Mouse (Mus musculus) kidney, adult 8-10 months (tissue): ENCODE measurements around the gene Htr1f.

ENCODE experiments used
- DNase-seq, 2 experiments: peaks; one replicate each; pipeline ENCODE4 v3.0.0; 2022

The Htr1f gene

DNA sequence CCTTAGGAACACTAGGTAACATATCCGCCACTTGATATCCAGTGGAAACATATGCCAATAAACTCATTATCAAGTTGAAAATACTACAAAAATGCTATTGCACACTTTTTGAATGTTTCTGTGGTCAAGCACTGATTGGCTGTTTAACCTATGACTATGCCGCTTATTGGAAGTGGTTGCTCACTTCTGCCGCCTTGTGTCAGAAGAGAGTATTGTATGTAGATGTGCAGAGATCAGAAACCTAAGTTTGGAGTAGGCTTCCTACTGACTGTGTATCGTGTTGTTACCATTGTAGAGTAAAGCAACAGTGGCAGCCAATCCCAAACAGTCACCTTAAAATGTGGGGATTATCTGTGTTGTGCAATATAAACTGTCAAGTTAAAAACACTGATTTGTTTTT is 144.0 kb downstream of the Htr1f start:
- no peak for DNase-seq

DNA sequence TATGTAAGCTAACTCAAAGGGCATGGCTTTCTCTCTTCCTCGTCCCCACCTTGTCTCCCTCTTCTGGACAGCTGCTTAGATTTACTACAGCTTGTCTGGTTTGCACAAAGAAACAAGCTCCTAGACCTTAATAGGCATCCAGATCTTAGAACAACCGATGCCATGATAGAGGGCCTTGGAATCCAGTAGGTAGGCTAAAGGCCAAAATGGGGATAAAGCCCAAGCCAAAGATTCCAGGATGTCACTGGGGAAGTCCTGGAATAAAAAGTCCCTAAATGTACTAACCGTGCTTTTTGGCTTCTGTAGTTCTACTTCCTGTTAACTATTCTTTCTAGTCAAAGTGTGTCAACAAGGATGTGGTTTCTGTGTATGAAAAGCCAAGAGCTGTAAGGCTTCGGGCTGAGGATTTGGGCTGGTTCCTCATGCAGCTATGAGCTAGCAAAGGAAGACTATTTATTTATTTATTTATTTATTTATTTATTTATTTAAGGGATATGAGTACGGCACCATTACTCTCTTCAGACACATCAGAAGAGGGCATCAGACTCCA is 163.9 kb downstream of the Htr1f start:
- no peak for DNase-seq

DNA sequence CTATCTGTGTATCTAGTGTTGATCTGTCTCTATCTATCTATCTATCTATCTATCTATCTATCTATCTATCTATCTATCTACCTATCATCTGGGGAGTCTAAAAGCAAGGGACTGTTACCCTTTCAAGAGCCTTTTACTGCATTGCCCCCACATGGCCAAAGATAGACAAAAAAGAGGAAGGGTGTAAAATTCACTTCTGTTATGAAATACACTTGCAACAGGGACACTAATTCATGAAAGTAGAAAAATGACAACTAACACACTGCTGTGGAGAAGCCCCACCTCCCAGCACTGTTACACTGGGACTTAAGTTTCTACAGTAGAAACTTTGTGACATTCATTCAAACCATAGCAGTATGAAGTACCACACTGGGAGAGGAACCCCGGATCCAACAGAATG is 170.9 kb downstream of the Htr1f start:
- no peak for DNase-seq

DNA sequence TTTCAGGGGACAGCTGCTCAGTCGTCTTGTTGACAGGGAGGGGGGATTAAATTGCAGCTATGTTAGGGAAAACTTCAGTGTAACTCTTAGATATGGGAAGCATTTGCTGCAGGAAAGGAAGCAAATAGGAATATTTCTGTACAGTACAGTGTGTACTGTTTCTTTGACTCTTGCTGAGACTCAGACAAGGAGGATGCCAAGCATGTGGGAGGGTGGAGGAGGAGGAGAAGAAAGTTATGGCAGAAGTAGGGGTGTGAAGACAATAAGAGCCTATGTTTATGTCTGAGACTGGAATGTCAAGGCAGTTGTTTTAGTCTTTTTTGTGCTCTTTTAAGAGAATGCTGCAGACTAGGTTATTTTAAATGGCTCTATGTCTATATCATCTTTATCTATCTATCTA is 171.6 kb downstream of the Htr1f start:
- no peak for DNase-seq

DNA sequence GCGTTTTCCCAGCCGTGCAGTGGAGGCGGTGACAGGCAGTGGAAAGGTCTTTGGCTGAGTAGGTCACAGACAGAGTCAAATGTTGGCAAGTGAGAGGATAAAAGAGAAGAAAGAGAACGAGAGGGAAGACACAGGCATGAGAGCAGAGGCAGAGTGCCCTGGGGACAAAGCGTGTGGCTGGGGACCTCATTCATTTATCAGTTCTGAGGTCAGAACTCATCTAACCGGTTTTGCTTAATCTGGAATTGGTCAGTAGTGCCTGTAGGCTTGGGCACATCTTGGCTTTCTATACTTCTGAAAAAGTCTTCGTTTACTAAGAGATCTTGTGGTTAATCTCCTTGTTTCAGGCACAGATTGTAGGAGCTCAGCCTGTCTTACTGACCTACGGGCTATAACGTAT is 182.2 kb downstream of the Htr1f start:
- DNase-seq = no peak

DNA sequence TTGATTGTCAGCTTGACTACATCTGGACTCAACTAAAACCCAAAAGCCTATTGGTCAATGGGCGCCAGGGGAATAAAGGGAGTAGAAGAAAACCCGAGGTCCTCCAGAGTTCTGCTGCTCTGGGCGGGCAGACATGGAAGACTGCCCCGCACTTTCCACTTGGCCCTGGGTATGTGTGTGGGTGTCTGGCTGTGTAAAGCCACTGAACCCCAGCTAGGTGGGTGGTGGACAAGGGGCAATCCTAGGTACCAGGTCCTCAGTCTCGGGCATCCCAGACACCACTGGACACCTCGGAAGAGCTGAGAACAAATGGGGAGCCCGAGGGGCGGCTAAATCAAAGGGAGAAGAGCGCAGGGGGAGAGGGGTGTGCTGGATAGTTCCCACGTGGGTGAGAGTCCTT is 196.9 kb downstream of the Htr1f start:
- DNase-seq = no peak

DNA sequence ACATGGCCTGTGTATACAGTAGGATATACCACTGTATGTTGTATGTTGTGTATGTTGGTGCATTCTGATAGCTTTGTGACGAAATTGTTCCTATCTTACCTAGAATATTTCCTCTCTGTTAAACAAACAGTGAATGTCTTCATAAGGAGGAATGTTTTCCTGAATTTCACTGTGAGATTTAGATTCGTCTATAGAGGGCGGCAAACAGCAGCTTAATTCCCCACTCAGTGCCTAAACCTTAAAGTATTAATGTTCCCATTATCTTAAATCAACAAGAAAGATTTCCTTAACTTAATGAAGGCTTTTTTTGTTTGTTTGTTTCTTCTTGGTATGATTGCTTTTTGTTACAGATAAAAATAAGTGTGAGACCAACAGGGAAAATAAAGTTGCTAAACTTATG is 198.5 kb downstream of the Htr1f start:
- no peak for DNase-seq

DNA sequence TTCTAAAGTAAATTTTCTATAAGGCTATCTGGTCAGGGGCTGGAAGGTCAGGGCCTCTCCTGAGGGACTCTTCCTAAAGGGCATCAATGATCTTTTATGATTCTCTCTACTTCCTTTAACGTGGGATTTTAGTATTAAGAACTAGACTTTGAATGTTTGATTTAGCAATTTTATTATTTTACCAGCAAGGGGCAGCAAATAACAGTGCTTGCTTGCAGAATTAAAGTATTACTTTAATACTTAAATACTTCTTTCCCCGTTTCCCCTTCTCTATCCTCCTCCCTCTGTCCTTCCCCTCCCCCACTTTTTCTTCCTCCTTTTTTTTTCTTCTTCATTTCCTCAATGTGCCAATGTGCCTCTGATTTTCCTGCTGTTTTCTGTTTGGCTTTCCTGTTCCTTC is 202.3 kb downstream of the Htr1f start:
- no peak for DNase-seq

DNA sequence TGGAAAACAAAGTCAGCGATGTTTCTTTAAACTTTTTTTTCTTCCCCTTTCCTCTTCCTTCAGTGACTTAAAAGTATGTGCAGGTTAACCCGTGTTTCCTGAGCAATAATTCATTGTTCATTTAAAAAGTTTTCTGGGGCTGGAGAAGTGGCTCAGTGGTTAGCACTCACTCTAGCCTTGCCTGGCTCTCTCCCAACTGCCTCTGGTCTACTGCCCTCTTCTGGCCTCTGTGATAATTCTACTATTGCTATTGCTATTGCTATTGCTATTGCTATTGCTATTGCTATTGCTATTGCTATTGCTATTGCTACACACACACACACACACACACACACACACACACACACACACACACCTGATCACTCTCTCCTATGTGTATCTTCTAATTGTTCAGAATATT is 206.6 kb downstream of the Htr1f start:
- DNase-seq = no peak

DNA sequence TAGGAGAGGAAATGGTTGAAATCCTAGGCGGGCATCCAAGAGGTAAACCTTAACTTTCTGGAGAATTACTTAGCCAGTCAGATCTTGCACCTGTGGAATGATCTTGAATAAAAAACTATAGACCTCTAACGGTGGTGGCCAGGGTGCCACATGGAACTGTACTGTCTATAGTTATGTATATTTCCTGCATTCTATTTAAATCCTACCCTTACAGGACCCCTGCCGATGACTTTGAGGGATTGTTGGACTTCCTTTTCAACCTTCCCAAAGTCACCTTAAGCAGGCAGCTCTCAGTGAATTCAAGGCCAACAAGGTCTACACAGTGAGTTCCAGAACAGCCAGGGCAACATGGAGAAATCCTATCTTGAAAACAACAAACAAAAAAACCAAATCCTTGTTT is 216.2 kb downstream of the Htr1f start:
- DNase-seq = no peak

DNA sequence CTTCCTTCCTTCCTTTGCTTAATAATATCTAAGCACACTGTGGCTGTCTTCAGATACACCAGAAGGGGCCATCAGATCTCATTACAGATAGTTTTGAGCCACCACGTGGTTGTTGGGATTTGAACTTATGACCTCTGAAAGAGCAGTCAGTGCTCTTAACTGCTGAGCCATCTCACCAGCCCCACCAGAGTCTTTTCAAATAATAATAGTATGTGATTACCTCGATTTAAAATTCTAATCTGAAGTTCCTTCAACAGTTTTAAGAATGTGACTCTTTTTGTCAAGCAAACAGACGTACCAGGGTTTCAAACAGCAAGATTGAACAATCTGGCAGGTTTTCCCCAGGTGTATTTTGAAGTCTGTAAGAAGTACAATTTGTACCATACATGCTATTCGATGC is 220.1 kb downstream of the Htr1f start:
- DNase-seq = no peak

DNA sequence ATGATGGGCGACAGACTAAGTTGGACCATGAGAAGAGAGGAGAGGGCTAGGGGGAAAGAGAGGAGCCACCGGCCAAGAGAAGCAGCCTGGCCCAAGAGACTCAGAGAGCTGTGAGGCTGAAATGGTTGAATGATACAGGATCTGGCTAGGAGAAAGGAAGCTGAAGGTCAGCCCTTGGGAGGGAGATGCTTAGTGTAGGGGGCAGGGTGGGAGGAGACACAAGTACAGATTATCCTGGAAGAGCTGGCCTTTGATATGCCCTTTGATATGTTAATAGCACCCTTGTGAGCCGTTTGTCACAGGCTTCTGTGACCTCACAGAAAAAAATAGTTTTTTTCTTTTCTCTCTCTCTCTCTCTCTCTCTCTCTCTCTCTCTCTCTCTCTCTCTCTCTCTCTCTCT is 220.5 kb downstream of the Htr1f start:
- no peak for DNase-seq

DNA sequence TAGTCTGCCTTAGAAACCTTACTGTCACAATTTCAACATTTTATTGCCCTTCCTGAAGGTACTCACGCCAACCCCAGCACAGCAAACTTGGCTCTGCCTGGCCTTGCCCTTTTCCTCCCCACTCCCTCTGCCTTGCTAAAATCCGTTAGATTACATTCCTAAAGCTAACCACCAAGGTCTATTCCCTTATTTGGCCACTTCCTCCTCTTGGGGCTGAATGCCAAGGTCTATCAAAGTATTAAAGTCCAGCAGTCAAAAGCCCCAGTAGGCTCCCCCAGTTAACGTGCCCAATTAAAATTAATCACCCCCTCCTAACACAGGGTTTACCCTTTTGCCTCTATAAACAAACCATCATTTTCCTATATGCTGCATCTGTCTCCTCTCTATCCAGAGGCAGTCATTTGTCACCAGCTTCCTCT is 221.2 kb downstream of the Htr1f start:
- no peak for DNase-seq

DNA sequence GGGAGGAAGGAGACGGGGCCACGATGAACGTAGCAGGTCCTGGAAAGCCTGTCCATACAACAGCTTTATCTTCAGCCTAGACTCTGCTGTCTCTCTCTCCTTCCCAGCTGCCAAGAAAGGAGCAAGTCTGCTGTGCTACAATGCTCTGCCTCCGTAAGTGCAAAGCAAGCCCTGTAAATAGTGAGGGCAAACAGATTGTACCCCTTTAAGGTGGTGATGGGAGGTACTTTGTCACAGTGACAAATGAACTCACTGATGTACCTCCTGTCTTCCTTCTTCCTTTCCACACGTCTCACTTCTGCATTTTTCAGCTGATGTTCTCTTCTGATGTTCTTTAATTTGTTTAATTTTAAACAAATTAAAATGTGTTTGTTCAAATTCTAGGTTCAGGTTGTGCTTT is 221.8 kb downstream of the Htr1f start:
- no peak for DNase-seq

DNA sequence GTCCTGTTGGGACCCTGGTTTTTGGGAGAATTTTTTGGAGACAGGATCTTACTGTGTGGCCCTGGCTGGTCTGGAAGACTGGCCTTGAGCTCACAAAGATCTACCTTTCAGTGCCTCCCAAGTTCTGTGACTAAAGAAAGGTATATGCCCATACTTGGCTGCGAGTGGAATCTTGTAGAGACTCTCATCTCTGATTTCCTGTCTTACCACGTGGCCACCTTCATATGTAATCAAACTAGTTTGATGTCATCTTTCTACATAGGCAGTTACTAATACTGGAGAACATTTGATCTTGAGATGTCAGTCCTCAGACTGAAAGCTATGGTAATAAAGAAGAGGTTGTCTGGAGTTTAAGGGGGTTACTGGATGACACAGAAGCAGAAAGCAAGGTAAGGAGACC is 224.2 kb downstream of the Htr1f start:
- DNase-seq = no peak

DNA sequence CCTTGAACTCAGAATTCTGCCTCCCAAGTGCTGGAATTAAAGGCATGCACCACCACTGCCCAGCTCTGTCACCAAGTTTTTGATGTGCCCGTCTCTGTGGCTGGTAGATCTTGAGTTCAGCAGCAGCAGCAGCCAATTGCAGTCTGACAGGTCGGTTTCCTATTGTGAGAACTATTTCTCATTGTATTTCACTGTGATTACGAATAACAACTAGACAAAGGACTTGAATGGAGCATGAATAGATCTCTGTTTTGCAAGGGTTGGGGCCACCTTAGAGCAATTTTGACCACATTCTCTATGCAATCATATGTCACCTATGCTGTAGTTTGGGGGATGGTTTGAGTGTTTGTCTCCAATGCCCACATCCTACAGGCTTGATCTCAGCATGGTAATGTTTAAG is 224.7 kb downstream of the Htr1f start:
- DNase-seq = no peak

DNA sequence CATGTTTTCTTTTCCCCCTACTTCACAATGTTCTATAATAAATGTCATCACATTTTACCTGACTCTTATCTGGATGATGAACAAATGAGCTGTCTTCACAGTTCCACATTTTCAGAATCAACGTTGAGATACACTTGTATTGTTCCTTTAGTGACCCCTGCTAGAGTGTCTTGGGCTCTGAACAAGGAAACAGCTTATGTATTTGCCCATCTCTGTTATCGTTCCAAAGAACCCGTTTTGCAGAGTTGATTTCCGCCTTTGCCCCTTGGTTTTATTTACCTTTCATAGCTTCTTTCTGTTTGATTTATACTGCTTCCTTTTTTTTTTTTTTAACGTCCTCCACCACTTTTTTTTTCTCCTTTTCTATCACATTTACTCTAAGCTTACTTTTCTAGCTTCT is 225.9 kb downstream of the Htr1f start:
- no peak for DNase-seq

DNA sequence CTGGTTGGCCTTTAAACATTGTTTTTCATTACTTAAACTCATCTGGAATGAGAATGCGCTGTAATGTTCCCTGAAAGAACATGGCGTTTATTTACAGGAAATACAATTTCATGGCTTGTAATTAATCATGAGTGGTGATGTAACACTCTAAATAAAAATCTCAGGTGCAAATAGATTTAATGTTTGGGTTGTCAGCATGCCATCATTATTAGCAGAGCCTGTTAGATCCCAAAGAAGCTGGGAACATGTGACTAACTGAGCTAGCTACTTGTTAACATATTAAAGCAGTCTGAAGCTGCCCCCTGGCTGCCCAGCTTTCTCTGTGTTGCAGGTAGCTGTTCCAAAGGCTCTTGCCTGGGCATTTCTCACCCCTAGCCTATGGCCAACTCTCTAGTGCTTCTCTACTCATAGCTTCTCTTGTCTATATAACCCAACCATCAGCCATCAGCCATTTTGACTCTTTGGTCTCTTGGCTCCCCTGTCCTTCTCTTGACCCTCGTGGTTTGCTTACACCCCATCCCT is 227.0 kb downstream of the Htr1f start:
- DNase-seq = peak; percentile 8 to 15

DNA sequence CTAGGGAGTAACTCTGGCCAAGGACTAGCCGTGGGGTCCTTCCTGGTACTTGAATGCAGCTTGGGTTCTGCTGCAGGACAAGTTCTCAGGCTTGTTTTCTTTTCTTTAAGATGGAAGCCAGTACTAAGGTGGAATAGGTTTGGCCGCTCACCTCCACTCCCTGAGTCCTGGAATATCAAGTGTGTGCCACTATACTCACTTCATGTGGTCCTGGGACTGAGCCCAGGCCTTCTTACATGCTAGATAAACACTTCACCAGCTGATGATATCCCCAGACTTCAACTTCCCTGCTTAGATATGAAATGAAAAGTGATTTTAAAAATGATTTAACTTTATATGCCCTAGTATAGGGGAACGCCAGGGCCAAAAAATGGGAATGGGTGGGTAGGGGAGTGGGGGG is 228.3 kb downstream of the Htr1f start:
- DNase-seq = no peak

DNA sequence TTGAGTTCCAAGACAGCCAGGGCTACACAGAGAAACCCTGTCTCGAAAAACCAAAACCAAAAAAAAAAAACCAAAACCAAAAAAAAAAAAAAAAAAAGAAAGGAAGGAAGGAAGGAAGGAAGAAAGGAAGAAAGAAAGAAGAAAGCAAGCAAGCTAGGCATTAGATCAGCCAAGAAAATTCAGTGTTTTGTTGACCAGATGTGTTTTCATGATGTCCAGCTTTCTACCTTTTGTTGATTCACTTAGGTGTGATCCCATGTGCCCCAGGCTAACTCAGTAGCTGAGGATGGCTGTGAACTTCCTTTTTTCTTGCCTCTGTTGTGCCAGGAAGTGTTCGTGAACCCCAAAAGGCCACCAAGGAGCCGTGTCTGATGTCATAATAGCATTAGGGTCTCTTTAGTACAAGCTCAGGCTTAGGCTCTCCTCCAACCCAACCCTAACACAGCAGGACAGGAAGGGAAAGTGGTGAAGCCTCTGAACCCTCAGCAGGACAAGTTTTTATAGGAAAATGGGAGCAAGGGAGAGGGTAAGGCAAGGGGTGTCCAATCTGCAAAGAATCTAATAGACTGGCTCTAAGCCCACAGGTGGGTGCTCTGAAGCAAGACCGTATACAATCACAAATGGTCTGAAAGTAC is 228.9 kb downstream of the Htr1f start:
- DNase-seq = no peak

DNA sequence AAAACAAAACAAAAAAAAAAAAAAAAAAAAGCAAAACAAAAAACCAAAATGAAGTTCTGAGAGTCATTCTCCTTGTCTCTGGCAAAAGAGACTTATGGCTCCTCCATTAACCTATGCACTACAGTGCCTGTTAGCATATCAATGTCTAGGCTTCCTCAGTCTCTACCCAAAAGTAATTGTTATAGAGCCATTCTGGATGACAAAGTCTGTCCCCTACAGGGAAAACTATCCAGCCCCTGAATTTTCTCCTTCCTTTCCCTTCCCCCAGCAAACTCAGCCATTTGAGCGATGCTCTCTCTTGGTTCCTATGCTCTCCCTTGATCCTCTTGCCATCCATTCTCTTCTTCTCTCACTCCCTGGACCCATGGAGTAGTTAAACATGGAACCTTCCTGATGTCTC is 229.8 kb downstream of the Htr1f start:
- no peak for DNase-seq

DNA sequence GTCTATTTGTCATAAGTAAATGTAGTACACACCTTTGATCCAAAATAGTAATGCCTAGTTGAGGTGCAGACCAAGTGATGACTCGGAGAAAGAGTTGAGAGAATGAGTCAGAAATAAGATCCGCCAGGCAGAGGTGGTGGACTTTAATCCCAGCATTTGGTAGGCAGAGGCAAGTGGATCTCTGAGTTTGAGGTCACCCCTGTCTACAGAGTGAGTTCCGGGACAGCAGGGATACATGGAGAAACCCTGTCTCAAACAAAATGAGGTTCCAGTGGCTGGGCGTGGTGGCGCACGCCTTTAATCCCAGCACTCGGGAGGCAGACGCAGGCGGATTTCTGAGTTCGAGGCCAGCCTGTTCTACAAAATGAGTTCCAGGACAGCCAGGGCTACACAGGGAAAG is 230.3 kb downstream of the Htr1f start:
- no peak for DNase-seq
